Comparison of ENCODE assay signal across 8 mouse cellular contexts in genomic region chr12:18054430-18054829, GRCm38 (mm10).
DNase-seq lines count a peak whose midpoint lies in the region; ATAC-seq and TF ChIP-seq lines count a peak whose summit lies in the region.
"Not testable (repeated sequence)": the region's sequence is repeated elsewhere in the genome, so short reads cannot be mapped to it uniquely, and the experiment has no call there.

No protein-coding gene starts in this region.

- H3K27me3 ChIP-seq in ES-Bruce4 (ENCODE audit: control insufficient read depth, insufficient read depth, low read length, poor library complexity, severe bottlenecking); Patski; intestine, postnatal 0 days (replicated peaks; ENCODE audit: control insufficient read depth, insufficient read depth, low read length); liver, adult 2 months (ENCODE audit: control insufficient read depth, insufficient read depth, low read length); liver, postnatal 0 days (ENCODE audit: insufficient read depth, low read length); testis, adult 2 months (ENCODE audit: control insufficient read depth, insufficient read depth, low read length): not testable (repeated sequence)

- not testable (repeated sequence) for DNase-seq in Patski (ENCODE audit: low read depth, low spot score); gastrocnemius, adult 2 months; layer of hippocampus, adult 2 months (ENCODE audit: low spot score in 2 of 2); liver, adult 2 months (ENCODE audit: extremely low read depth, low read depth, low spot score); liver, postnatal 0 days

- TF ChIP-seq EP300 in ES-Bruce4 (IDR thresholded peaks at IDR 0.05; ENCODE audit: insufficient read depth, low read depth, low read length); liver, postnatal 0 days (IDR thresholded peaks at IDR 0.05; ENCODE audit: low read depth): not testable (repeated sequence)

- WGBS in intestine, postnatal 0 days: 60% methylated on average over 6 of the region's 7 CpGs
- WGBS in liver, adult 2 months: 42% methylated on average over 7 of the region's 7 CpGs
- WGBS in liver, postnatal 0 days (ENCODE audit: insufficient replicate concordance): 53% methylated on average over 6 of the region's 7 CpGs

- not testable (repeated sequence) for H3K36me3 ChIP-seq in ES-Bruce4 (ENCODE audit: control insufficient read depth, insufficient read depth, low read length, poor library complexity, severe bottlenecking); intestine, postnatal 0 days (ENCODE audit: control insufficient read depth, insufficient read depth); liver, adult 2 months (ENCODE audit: control insufficient read depth, insufficient read depth, low read length); liver, postnatal 0 days (replicated peaks; ENCODE audit: insufficient read depth, low read length); testis, adult 2 months (ENCODE audit: control insufficient read depth, insufficient read depth, low read length)

- POLR2A ChIA-PET in Patski (lab: Charles Lee): not testable (repeated sequence)

- CTCF ChIA-PET in Patski (lab: Charles Lee): not testable (repeated sequence)

- H3K79me2 ChIP-seq in liver, adult 2 months (ENCODE audit: control insufficient read depth, insufficient read depth, low read length): not testable (repeated sequence)

- H3K4me1 ChIP-seq in ES-Bruce4 (ENCODE audit: control insufficient read depth, insufficient read depth, low read length); intestine, postnatal 0 days (replicated peaks; ENCODE audit: control insufficient read depth, insufficient read depth, low read length); liver, adult 2 months (ENCODE audit: control insufficient read depth, insufficient read depth, low read length); liver, postnatal 0 days (ENCODE audit: insufficient read depth); testis, adult 2 months (ENCODE audit: control insufficient read depth, insufficient read depth, low read length): not testable (repeated sequence)

- not testable (repeated sequence) for H3K4me2 ChIP-seq in intestine, postnatal 0 days (replicated peaks; ENCODE audit: low read depth); liver, postnatal 0 days (ENCODE audit: low read depth, low read length)

- H3K9me3 ChIP-seq in ES-Bruce4 (replicated peaks; ENCODE audit: control insufficient read depth, insufficient read depth, low read length, poor library complexity, severe bottlenecking); intestine, postnatal 0 days (ENCODE audit: control insufficient read depth); liver, postnatal 0 days (ENCODE audit: low read length): not testable (repeated sequence)

- not testable (repeated sequence) for TF ChIP-seq POLR2A in ES-Bruce4 (IDR thresholded peaks at IDR 0.05; ENCODE audit: insufficient read depth, low read length); liver, adult 2 months (IDR thresholded peaks at IDR 0.05; ENCODE audit: extremely low read depth, insufficient read depth, low read length); testis, adult 2 months (IDR thresholded peaks at IDR 0.05; ENCODE audit: control insufficient read depth, low read depth, low read length)

- TF ChIP-seq CTCF in ES-Bruce4 (IDR thresholded peaks at IDR 0.05; ENCODE audit: low read depth, low read length) (peak; percentile 55), Patski (IDR thresholded peaks at IDR 0.05) (peak; percentile 39)
- peak; percentile 32 for TF ChIP-seq CTCF in gastrocnemius, adult 2 months (IDR thresholded peaks at IDR 0.05)
- TF ChIP-seq CTCF in intestine, postnatal 0 days (IDR thresholded peaks at IDR 0.05; ENCODE audit: low read depth): peak; percentile 20; the same call in 1 of the 2 replicates
- peak; percentile 41 for TF ChIP-seq CTCF in layer of hippocampus, adult 2 months (conservative IDR thresholded peaks at IDR 0.05)
- peak; percentile 64 for TF ChIP-seq CTCF in liver, adult 2 months (IDR thresholded peaks at IDR 0.05; ENCODE audit: low read depth, low read length)
- peak; percentile 20; the same call in 1 of the 2 replicates for TF ChIP-seq CTCF in liver, postnatal 0 days (IDR thresholded peaks at IDR 0.05; ENCODE audit: low read depth)
- TF ChIP-seq CTCF in testis, adult 2 months (IDR thresholded peaks at IDR 0.05; ENCODE audit: control insufficient read depth, insufficient read depth, insufficient replicate concordance, low read depth, low read length): peak; percentile 40; the same call in 1 of the 2 replicates

- H3K4me3 ChIP-seq in ES-Bruce4 (ENCODE audit: low read depth, low read length); gastrocnemius, adult 2 months; intestine, postnatal 0 days (ENCODE audit: low read depth, low read length); layer of hippocampus, adult 2 months; liver, adult 2 months (ENCODE audit: insufficient read depth, low read depth, low read length); liver, postnatal 0 days (ENCODE audit: low read depth, low read length); testis, adult 2 months (ENCODE audit: control insufficient read depth, low read depth, low read length): not testable (repeated sequence)

- in situ Hi-C loops in Patski (cut with MboI; ENCODE audit: low pct_unique_long_range_greater_than_20kb): not testable (repeated sequence)

- not testable (repeated sequence) for H3K9ac ChIP-seq in ES-Bruce4 (ENCODE audit: low read depth, poor library complexity, severe bottlenecking); intestine, postnatal 0 days (ENCODE audit: low read depth, low read length); liver, adult 2 months (ENCODE audit: low read depth, low read length); liver, postnatal 0 days (replicated peaks)

- H3K27ac ChIP-seq in ES-Bruce4 (ENCODE audit: insufficient read depth, low read length); gastrocnemius, adult 2 months; intestine, postnatal 0 days (ENCODE audit: low read depth, low read length); layer of hippocampus, adult 2 months; liver, adult 2 months (replicated peaks; ENCODE audit: insufficient read depth, low read depth, low read length); liver, postnatal 0 days (ENCODE audit: low read depth); testis, adult 2 months (ENCODE audit: control insufficient read depth, insufficient read depth, low read depth, low read length): not testable (repeated sequence)

- intact Hi-C loops in gastrocnemius, adult 2 months (cut with DNase I): not testable (repeated sequence)

- not testable (repeated sequence) for ATAC-seq in Patski; intestine, postnatal 0 days; liver, postnatal 0 days
